Mouse (Mus musculus): ENCODE data around the gene Fabp1.

The Fabp1 gene

GRCm38 (mm10) chr6:71212471-71212870, 12.8 kb downstream of the Fabp1 start:
- no peak for DNase-seq (ENCODE audit: low spot score)

GRCm38 (mm10) chr6:71221501-71221900, 21.9 kb downstream of the Fabp1 start:
- DNase-seq (ENCODE audit: low spot score), result no peak

- DNase-seq (ENCODE audit: low spot score), result no peak
These were observed 24.7 kb downstream of the Fabp1 start for GRCm38 (mm10) chr6:71224184-71224943.

- no peak for DNase-seq (ENCODE audit: low spot score)
These were observed 26.9 kb downstream of the Fabp1 start for GRCm38 (mm10) chr6:71226544-71226943.

- no peak for DNase-seq (ENCODE audit: low spot score)
These were observed 27.6 kb downstream of the Fabp1 start for GRCm38 (mm10) chr6:71227157-71227770.

- DNase-seq (ENCODE audit: low spot score), result no peak
These were observed 35.5 kb downstream of the Fabp1 start for GRCm38 (mm10) chr6:71235121-71235520.

GRCm38 (mm10) chr6:71235944-71236343, 36.3 kb downstream of the Fabp1 start:
- DNase-seq (ENCODE audit: low spot score), result no peak

GRCm38 (mm10) chr6:71236506-71236905, 36.9 kb downstream of the Fabp1 start:
- no peak for DNase-seq (ENCODE audit: low spot score)

GRCm38 (mm10) chr6:71237031-71237431, 37.4 kb downstream of the Fabp1 start:
- no peak for DNase-seq (ENCODE audit: low spot score)

GRCm38 (mm10) chr6:71239069-71239750, 39.6 kb downstream of the Fabp1 start:
- DNase-seq (ENCODE audit: low spot score), result no peak

GRCm38 (mm10) chr6:71240831-71241230, 41.2 kb downstream of the Fabp1 start:
- no peak for DNase-seq (ENCODE audit: low spot score)

GRCm38 (mm10) chr6:71242811-71243210, 43.2 kb downstream of the Fabp1 start:
- DNase-seq (ENCODE audit: low spot score), result no peak

- no peak for DNase-seq (ENCODE audit: low spot score)
These were observed 43.6 kb downstream of the Fabp1 start for GRCm38 (mm10) chr6:71243258-71243657.

- DNase-seq (ENCODE audit: low spot score), result no peak
These were observed 48.8 kb downstream of the Fabp1 start for GRCm38 (mm10) chr6:71248420-71248819.

GRCm38 (mm10) chr6:71249615-71250014, 50.0 kb downstream of the Fabp1 start:
- no peak for DNase-seq (ENCODE audit: low spot score)

- no peak for DNase-seq (ENCODE audit: low spot score)
These were observed 51.3 kb downstream of the Fabp1 start for GRCm38 (mm10) chr6:71250951-71251350.

- no peak for DNase-seq (ENCODE audit: low spot score)
These were observed 54.8 kb downstream of the Fabp1 start for GRCm38 (mm10) chr6:71254456-71254855.
